Mouse (Mus musculus) CH12.LX (cell line): Measurements from ENCODE around the gene Xrcc4. TPM values are rescaled to one million over a fixed set of nuclear protein-coding genes. Genes with fewer than 3 reads are reported as not detected.

ENCODE experiments used
- DNase-seq: peaks from one replicate; pipeline ENCODE4 v3.0.0-alpha.2; 2013; ENCODE audit errors: extremely low read depth
- H3K27ac ChIP-seq: 2 replicates; pipeline ENCODE4 v1.5.1; 2012; ENCODE audit warnings: low read depth, mild to moderate bottlenecking, control low read depth, moderate library complexity; ENCODE audit not compliant: insufficient read depth
- H3K27me3 ChIP-seq: replicated peaks from 2 replicates; pipeline ENCODE3; 2012; ENCODE audit warnings: inconsistent platforms
- H3K36me3 ChIP-seq, 2 experiments: replicated peaks in 1 of 2; 2 replicates each; pipeline versions ENCODE3 to v1.6.1; 2012; ENCODE audit warnings: inconsistent platforms in 1 of 2, low read length in 1 of 2, mild to moderate bottlenecking in 1 of 2, mixed read lengths in 1 of 2, moderate library complexity in 1 of 2; ENCODE audit not compliant: control insufficient read depth in 1 of 2, insufficient read depth in 1 of 2
- H3K4me1 ChIP-seq, 2 experiments: 2 replicates each; pipeline ENCODE4 v1.6.1; 2012; ENCODE audit warnings: inconsistent platforms in 1 of 2, moderate library complexity in 1 of 2; ENCODE audit not compliant: insufficient read depth in 2 of 2, control insufficient read depth in 1 of 2
- H3K4me2 ChIP-seq: 2 replicates; pipeline ENCODE4 v1.6.1; 2012; ENCODE audit warnings: low read depth, mild to moderate bottlenecking, control low read depth; ENCODE audit not compliant: poor library complexity, insufficient read depth, severe bottlenecking
- H3K4me3 ChIP-seq, 3 experiments: fragments of 150-350 bp in 1 of 3; sonication (generic) in 1 of 3; replicated peaks in 1 of 3; 2 replicates each; pipeline versions ENCODE3 to v1.5.1; 2011 to 2012; ENCODE audit warnings: low read depth in 2 of 3, low read length in 2 of 3, mild to moderate bottlenecking in 2 of 3, moderate library complexity in 2 of 3, control low read depth in 1 of 3, improper control_type of control experiment in 1 of 3, inconsistent platforms in 1 of 3, mixed read lengths in 1 of 3; ENCODE audit not compliant: poor library complexity in 1 of 3
- H3K79me2 ChIP-seq: replicated peaks from 2 replicates; pipeline ENCODE4 v1.6.1; 2012; ENCODE audit warnings: mild to moderate bottlenecking, moderate library complexity; ENCODE audit not compliant: control insufficient read depth, poor library complexity, insufficient read depth, severe bottlenecking; ENCODE audit errors: extremely low read depth
- H3K9ac ChIP-seq: 2 replicates; pipeline ENCODE4 v1.6.1; 2012; ENCODE audit warnings: low read depth, mild to moderate bottlenecking, control low read depth, moderate library complexity; ENCODE audit not compliant: insufficient read depth
- H3K9me3 ChIP-seq: replicated peaks from 2 replicates; pipeline ENCODE3; 2012; ENCODE audit warnings: low read length, inconsistent platforms, mixed read lengths
- CHD1 ChIP-seq: IDR thresholded peaks from 2 replicates; pipeline ENCODE4 v1.6.1; 2012; ENCODE audit warnings: low read depth, low read length, improper control_type of control experiment, inconsistent platforms
- CHD2 ChIP-seq: IDR thresholded peaks from 2 replicates; pipeline ENCODE4 v1.6.1; 2011; ENCODE audit warnings: low read length, improper control_type of control experiment
- E2F4 ChIP-seq: IDR thresholded peaks from 2 replicates; pipeline ENCODE4 v1.6.1; 2011; ENCODE audit warnings: low read depth, low read length, improper control_type of control experiment; ENCODE audit not compliant: insufficient replicate concordance
- EP300 ChIP-seq: IDR thresholded peaks from 2 replicates; pipeline ENCODE4 v1.6.1; 2011; ENCODE audit warnings: low read length, improper control_type of control experiment
- GABPA ChIP-seq: IDR thresholded peaks from 2 replicates; pipeline ENCODE4 v1.6.1; 2012; ENCODE audit warnings: low read depth, low read length, improper control_type of control experiment, inconsistent platforms; ENCODE audit not compliant: insufficient replicate concordance
- JUN ChIP-seq: IDR thresholded peaks from 2 replicates; pipeline ENCODE4 v1.6.1; 2011; ENCODE audit warnings: low read depth, mild to moderate bottlenecking, low read length, improper control_type of control experiment, moderate library complexity; ENCODE audit not compliant: insufficient read depth
- MAZ ChIP-seq: IDR thresholded peaks from 2 replicates; pipeline ENCODE4 v1.6.1; 2012; ENCODE audit warnings: low read depth, mild to moderate bottlenecking, inconsistent platforms, low read length, improper control_type of control experiment, moderate library complexity
- MEF2A ChIP-seq: IDR thresholded peaks from 2 replicates; pipeline ENCODE4 v1.6.1; 2014; ENCODE audit warnings: low read depth, mild to moderate bottlenecking, inconsistent platforms, low read length, improper control_type of control experiment, borderline replicate concordance
- MXI1 ChIP-seq: IDR thresholded peaks from 2 replicates; pipeline ENCODE4 v1.6.1; 2011; ENCODE audit warnings: mild to moderate bottlenecking, low read depth, low read length, improper control_type of control experiment
- NELFE ChIP-seq: IDR thresholded peaks from 2 replicates; pipeline ENCODE4 v1.6.1; 2011; ENCODE audit warnings: low read depth, low read length, improper control_type of control experiment
- RAD21 ChIP-seq: IDR thresholded peaks from 2 replicates; pipeline ENCODE4 v1.6.1; 2011; ENCODE audit warnings: low read depth, mild to moderate bottlenecking, low read length, improper control_type of control experiment, moderate library complexity
- UBTF ChIP-seq: IDR thresholded peaks from 2 replicates; pipeline ENCODE4 v1.6.1; 2012; ENCODE audit warnings: low read depth, mild to moderate bottlenecking, inconsistent platforms, low read length, improper control_type of control experiment, moderate library complexity
- USF1 ChIP-seq: IDR thresholded peaks from 2 replicates; pipeline ENCODE4 v1.6.1; 2014; ENCODE audit warnings: low read depth, mild to moderate bottlenecking, inconsistent platforms, low read length, improper control_type of control experiment
- USF2 ChIP-seq: conservative IDR thresholded peaks from 2 replicates; pipeline ENCODE4 v1.6.1; 2011; ENCODE audit warnings: low read depth, low read length, improper control_type of control experiment
- ZKSCAN1 ChIP-seq: IDR thresholded peaks from 2 replicates; pipeline ENCODE4 v1.6.1; 2012; ENCODE audit warnings: low read depth, inconsistent platforms, low read length, improper control_type of control experiment, borderline replicate concordance
- dilution Hi-C: fragments of 300-500 bp; cut with MboI; formaldehyde crosslinking; loops from 2 replicates; pipeline ENCODE4 v1.14.3; 2020; ENCODE audit warnings: low sequenced_read_pairs; ENCODE audit not compliant: extremely low pct_unique_long_range_greater_than_20kb, extremely low pct_ligation_motif_present
- in situ Hi-C: fragments of 300-500 bp; cut with MboI; formaldehyde crosslinking; loops from 3 replicates; pipeline ENCODE4 v1.14.3; 2019; ENCODE audit warnings: low sequenced_read_pairs, low pct_ligation_motif_present, low pct_unique_long_range_greater_than_20kb, mixed read lengths
- polyA plus RNA-seq: library from polyadenylated mRNA; unstranded; fragments of >175 nt; gene quantifications from 2 replicates; pipeline ENCODE4 v1.2.1, GENCODE M21; 2012; ENCODE audit warnings: low read depth; ENCODE audit not compliant: insufficient read length
- total RNA-seq, 2 experiments: library from RNA; depleted of rRNA; stranded (reverse); fragments of 300-350 nt in 1 of 2; fragments of >200 nt in 1 of 2; gene quantifications; 2 replicates each; pipeline ENCODE4 v1.2.3; 2012 to 2014

The Xrcc4 gene
- total and polyA plus RNA-seq, 3 experiments: 6.2 to 19.6 (median 10.0) TPM

GRCm38 (mm10) chr13:90011129-90011528 is 78.3 kb downstream of the Xrcc4 start:
- H3K79me2 ChIP-seq: no peaks in the 10 kb centered on the region
- no peak overlapping the region for H3K9ac ChIP-seq
- peaks cover 0 to 8% of the 10 kb centered on the region in 2 experiments; a peak in 1 of 4 replicates for H3K4me1 ChIP-seq
- no peak overlapping the region for H3K27ac ChIP-seq
- no peak overlapping the region for H3K4me2 ChIP-seq
- TF ChIP-seq ZKSCAN1 (no peak), EP300 (no peak), USF2 (no peak), USF1 (no peak), CHD2 (no peak), MAZ (no peak), MXI1 (no peak), RAD21 (no peak), UBTF (no peak), E2F4 (no peak)
- TF ChIP-seq, all 38 proteins: peak for 0
- in situ Hi-C loops: no loop called here
- peaks cover 0 to 1% of the 10 kb centered on the region in 2 experiments for H3K36me3 ChIP-seq
- DNase-seq: no peak
- dilution Hi-C loops: no loop called here
- H3K9me3 ChIP-seq: no peaks in the 10 kb centered on the region
- no peak overlapping the region for H3K4me3 ChIP-seq
- H3K27me3 ChIP-seq: no peaks in the 10 kb centered on the region

GRCm38 (mm10) chr13:90009786-90010185 is 79.6 kb downstream of the Xrcc4 start:
- peak; percentile 13 for DNase-seq
- TF ChIP-seq ZKSCAN1 (no peak), USF1 (no peak), GABPA (no peak), CHD2 (no peak), MEF2A (no peak), CHD1 (no peak), EP300 (no peak), JUN (no peak), NELFE (no peak), USF2 (no peak)
- TF ChIP-seq, all 38 proteins: peak for 0
- Histone ChIP-seq H3K27ac (no peak overlapping the region), H3K27me3 (no peaks in the 10 kb centered on the region), H3K36me3 (peaks cover 0 to 1% of the 10 kb centered on the region in 2 experiments), H3K4me2 (no peak overlapping the region), H3K4me1 (peaks cover 0 to 10% of the 10 kb centered on the region in 2 experiments; a peak in 1 of 4 replicates), H3K4me3 (no peak overlapping the region), H3K9me3 (no peaks in the 10 kb centered on the region), H3K9ac (no peak overlapping the region), H3K79me2 (no peaks in the 10 kb centered on the region)
- in situ Hi-C loops (no loop called here), dilution Hi-C loops (no loop called here)
